Mouse (Mus musculus) MEL (cell line): ENCODE data around the gene Pou2f2.

Source experiments
- CHD1 ChIP-seq: IDR thresholded peaks from 2 replicates; pipeline ENCODE4 v1.6.1; 2012; ENCODE audit warnings: low read depth, mild to moderate bottlenecking, inconsistent platforms, low read length, improper control_type of control experiment
- CTCF ChIP-seq, 3 experiments: IDR thresholded peaks in 2 of 3; conservative IDR thresholded peaks in 1 of 3; 2 replicates each; pipeline ENCODE4 v1.5.1; 2011 to 2012; ENCODE audit warnings: low read length in 3 of 3, low read depth in 2 of 3, mild to moderate bottlenecking in 2 of 3, improper control_type of control experiment in 1 of 3, inconsistent platforms in 1 of 3, mixed read lengths in 1 of 3, moderate library complexity in 1 of 3; ENCODE audit not compliant: control insufficient read depth in 1 of 3, insufficient read depth in 1 of 3, poor library complexity in 1 of 3, severe bottlenecking in 1 of 3
- EP300 ChIP-seq, 2 experiments: IDR thresholded peaks; 2 replicates each; pipeline ENCODE4 v1.6.1; 2011; ENCODE audit warnings: improper control_type of control experiment in 2 of 2, low read length in 2 of 2, low read depth in 1 of 2, mild to moderate bottlenecking in 1 of 2
- ETS1 ChIP-seq: IDR thresholded peaks from 2 replicates; pipeline ENCODE4 v1.6.1; 2012; ENCODE audit warnings: low read depth, mild to moderate bottlenecking, inconsistent platforms, low read length, improper control_type of control experiment, moderate library complexity
- HCFC1 ChIP-seq: IDR thresholded peaks from 2 replicates; pipeline ENCODE4 v1.6.1; 2012; ENCODE audit warnings: low read depth, mild to moderate bottlenecking, inconsistent platforms, low read length, improper control_type of control experiment, moderate library complexity
- MAFK ChIP-seq: IDR thresholded peaks from 2 replicates; pipeline ENCODE4 v1.6.1; 2011; ENCODE audit warnings: low read depth, mild to moderate bottlenecking, low read length, improper control_type of control experiment, borderline replicate concordance
- MAX ChIP-seq: IDR thresholded peaks from 2 replicates; pipeline ENCODE4 v1.6.1; 2011; ENCODE audit warnings: low read length, improper control_type of control experiment
- MXI1 ChIP-seq: IDR thresholded peaks from 2 replicates; pipeline ENCODE4 v1.6.1; 2011; ENCODE audit warnings: mild to moderate bottlenecking, low read depth, low read length, improper control_type of control experiment
- POLR2A ChIP-seq, 2 experiments: IDR thresholded peaks; 2 replicates each; pipeline ENCODE4 v1.6.1; 2011 to 2012; ENCODE audit warnings: low read length in 2 of 2, mild to moderate bottlenecking in 2 of 2, control low read depth in 1 of 2, improper control_type of control experiment in 1 of 2, low read depth in 1 of 2, moderate library complexity in 1 of 2; ENCODE audit not compliant: control insufficient read depth in 1 of 2, insufficient read depth in 1 of 2, poor library complexity in 1 of 2
- TCF12 ChIP-seq: IDR thresholded peaks from 2 replicates; pipeline ENCODE4 v1.6.1; 2014; ENCODE audit warnings: low read depth, mild to moderate bottlenecking, inconsistent platforms, low read length, improper control_type of control experiment, moderate library complexity
- ZKSCAN1 ChIP-seq: IDR thresholded peaks from 2 replicates; pipeline ENCODE4 v1.6.1; 2012; ENCODE audit warnings: low read depth, mild to moderate bottlenecking, inconsistent platforms, low read length, improper control_type of control experiment, moderate library complexity

- TF ChIP-seq ZKSCAN1 (no peak), MAFK (no peak), MXI1 (no peak), CTCF (IDR thresholded peaks at IDR 0.05 in 2 of 3, conservative IDR thresholded peaks at IDR 0.05 in 1 of 3; ENCODE audit: control insufficient read depth in 1 of 3, insufficient read depth in 1 of 3, low read depth in 2 of 3, low read length in 3 of 3, poor library complexity in 1 of 3, severe bottlenecking in 1 of 3) (no peak), ETS1 (no peak), HCFC1 (no peak), CHD1 (no peak), EP300 (IDR thresholded peaks at IDR 0.05; ENCODE audit: low read depth in 1 of 2, low read length in 2 of 2) (no peak), POLR2A (IDR thresholded peaks at IDR 0.05; ENCODE audit: control insufficient read depth in 1 of 2, insufficient read depth in 1 of 2, low read depth in 1 of 2, low read length in 2 of 2, poor library complexity in 1 of 2) (no peak), MAX (no peak), TCF12 (no peak)
Observed at GRCm38 (mm10) chr7:25210482-25210881, 31.0 kb upstream of the Pou2f2 start.
